Mouse (Mus musculus) layer of hippocampus, adult 18-20 months (tissue): ENCODE measurements at regions not wholly inside any gene's neighbourhood (a gene's known extent, or its start where the extent isn't known, plus 50 kb on each side); places are given as distances from the start of the nearest gene placed in this dataset.
"Not testable (repeated sequence)": the region's sequence is repeated elsewhere in the genome, so short reads cannot be mapped to it uniquely, and the experiment has no call there.

Experiments
- DNase-seq, 2 experiments: peaks; one replicate each; pipeline ENCODE4 v3.0.0; 2022; ENCODE audit warnings: low spot score in 2 of 2

GRCm38 (mm10) chr14:53343849-53344248 lies 848.3 kb upstream of the Olfr1507 start:
- not testable (repeated sequence) for DNase-seq

- not testable (repeated sequence) for DNase-seq
Observed at GRCm38 (mm10) chr14:53339167-53339566, 843.6 kb upstream of the Olfr1507 start.

GRCm38 (mm10) chr14:53337446-53337845 lies 841.9 kb upstream of the Olfr1507 start:
- DNase-seq: not testable (repeated sequence)

GRCm38 (mm10) chr14:53336705-53337104 lies 841.2 kb upstream of the Olfr1507 start:
- not testable (repeated sequence) for DNase-seq

- not testable (repeated sequence) for DNase-seq
Observed at GRCm38 (mm10) chr14:53334451-53334850, 838.9 kb upstream of the Olfr1507 start.

- not testable (repeated sequence) for DNase-seq
Observed at GRCm38 (mm10) chr14:53331153-53331552, 835.6 kb upstream of the Olfr1507 start.

- not testable (repeated sequence) for DNase-seq
Observed at GRCm38 (mm10) chr14:53324367-53324766, 828.8 kb upstream of the Olfr1507 start.

- DNase-seq: not testable (repeated sequence)
Observed at GRCm38 (mm10) chr14:53318512-53319309, 823.2 kb upstream of the Olfr1507 start.

GRCm38 (mm10) chr14:53312490-53312889 lies 816.9 kb upstream of the Olfr1507 start:
- peak in 1 of 2 experiments; percentile 1 for DNase-seq

GRCm38 (mm10) chr14:53303179-53303578 lies 807.6 kb upstream of the Olfr1507 start:
- not testable (repeated sequence) for DNase-seq

GRCm38 (mm10) chr14:53302491-53302829 lies 806.9 kb upstream of the Olfr1507 start:
- DNase-seq: not testable (repeated sequence)

GRCm38 (mm10) chr14:53301722-53302490 lies 806.4 kb upstream of the Olfr1507 start:
- DNase-seq: not testable (repeated sequence)

GRCm38 (mm10) chr14:53301110-53301509 lies 805.6 kb upstream of the Olfr1507 start:
- DNase-seq: not testable (repeated sequence)

- not testable (repeated sequence) for DNase-seq
Observed at GRCm38 (mm10) chr14:53299735-53300134, 804.2 kb upstream of the Olfr1507 start.

GRCm38 (mm10) chr14:53283350-53284141 lies 788.0 kb upstream of the Olfr1507 start:
- DNase-seq: not testable (repeated sequence)

GRCm38 (mm10) chr14:53273218-53273617 lies 777.7 kb upstream of the Olfr1507 start:
- DNase-seq: not testable (repeated sequence)

- not testable (repeated sequence) for DNase-seq
Observed at GRCm38 (mm10) chr14:53267693-53268092, 772.1 kb upstream of the Olfr1507 start.

GRCm38 (mm10) chr14:53255962-53256361 lies 760.4 kb upstream of the Olfr1507 start:
- DNase-seq: not testable (repeated sequence)

GRCm38 (mm10) chr14:53253470-53253869 lies 757.9 kb upstream of the Olfr1507 start:
- DNase-seq: not testable (repeated sequence)

- DNase-seq: not testable (repeated sequence)
Observed at GRCm38 (mm10) chr14:53231142-53231541, 735.6 kb upstream of the Olfr1507 start.

GRCm38 (mm10) chr14:53224789-53225188 lies 729.2 kb upstream of the Olfr1507 start:
- DNase-seq: not testable (repeated sequence)
